In genomic region chr7:7171227-7172147, GRCm38 (mm10) we compare ENCODE assay signal across 8 mouse cellular contexts. TPM values are rescaled to one million over a fixed set of nuclear protein-coding genes. Genes with fewer than 3 reads are reported as not detected.
A peak's percentile ranks its signal among the peaks of the same experiment; 100 is the strongest.
DNase-seq lines count a peak whose midpoint lies in the region; ATAC-seq and TF ChIP-seq lines count a peak whose summit lies in the region.

Gene Zfp418 (plus strand): TSS chr7:7171330.

- no peak for TF ChIP-seq POLR2A in spleen, adult 2 months (IDR thresholded peaks at IDR 0.05; ENCODE audit: low read depth, low read length)

- peak within 1 kb of the TSS; percentile 70 for H3K4me2 ChIP-seq in heart, embryonic 12.5 days
- peak within 1 kb of the TSS; percentile 74 for H3K4me2 ChIP-seq in kidney, embryonic 16.5 days (replicated peaks; ENCODE audit: low read depth, low read length)
- H3K4me2 ChIP-seq in limb, embryonic 15.5 days: peak within 1 kb of the TSS; percentile 77
- H3K4me2 ChIP-seq in midbrain, embryonic 16.5 days (ENCODE audit: low read length): peak within 1 kb of the TSS; percentile 67

- peak; percentile 74 for DNase-seq in CD4-positive, CD25-positive, alpha-beta regulatory T cell, adult 2 months (ENCODE audit: low read depth, low spot score)
- peak; percentile 96 for DNase-seq in brain, adult 2 months (ENCODE audit: low read depth, low spot score)
- DNase-seq in spleen, adult 2 months (ENCODE audit: low read depth in 1 of 2, low spot score in 2 of 2): peak; percentile 22 to 33

- peak within 1 kb of the TSS; percentile 93 for H3K9ac ChIP-seq in heart, embryonic 12.5 days
- H3K9ac ChIP-seq in kidney, embryonic 16.5 days (replicated peaks; ENCODE audit: low read length): peak within 1 kb of the TSS; percentile 78
- peak within 1 kb of the TSS; percentile 62 for H3K9ac ChIP-seq in limb, embryonic 15.5 days
- peak within 1 kb of the TSS; percentile 72 for H3K9ac ChIP-seq in midbrain, embryonic 16.5 days (ENCODE audit: low read depth, low read length)

- 3% methylated on average over 26 of the region's 26 CpGs for WGBS in heart, embryonic 12.5 days
- under 1% methylated on average over 26 of the region's 26 CpGs for WGBS in kidney, embryonic 16.5 days
- WGBS in limb, embryonic 15.5 days: 2% methylated on average over 26 of the region's 26 CpGs
- WGBS in midbrain, embryonic 16.5 days: under 1% methylated on average over 26 of the region's 26 CpGs
- WGBS in spleen, adult 2 months: 3% methylated on average over 26 of the region's 26 CpGs

- peak within 1 kb of the TSS; percentile 97 for H3K4me3 ChIP-seq in heart, embryonic 12.5 days
- peak within 1 kb of the TSS; percentile 73 for H3K4me3 ChIP-seq in kidney, embryonic 16.5 days (ENCODE audit: low read length)
- H3K4me3 ChIP-seq in limb, embryonic 15.5 days: peak within 1 kb of the TSS; percentile 62
- peak within 1 kb of the TSS; percentile 58 for H3K4me3 ChIP-seq in midbrain, embryonic 16.5 days (ENCODE audit: low read depth, low read length)
- peak within 1 kb of the TSS; percentile 91 for H3K4me3 ChIP-seq in spleen, adult 2 months (ENCODE audit: extremely low read depth, insufficient read depth, insufficient read length)

- 0 out of 2 replicates have a peak within 1 kb of the TSS, but pooled peaks have one; percentile 16 for H3K27ac ChIP-seq in heart, embryonic 12.5 days (ENCODE audit: poor library complexity, severe bottlenecking)
- peak within 1 kb of the TSS; percentile 72 for H3K27ac ChIP-seq in kidney, embryonic 16.5 days (ENCODE audit: low read length)
- peak within 1 kb of the TSS; percentile 73 for H3K27ac ChIP-seq in limb, embryonic 15.5 days
- peak within 1 kb of the TSS; percentile 78 for H3K27ac ChIP-seq in midbrain, embryonic 16.5 days (ENCODE audit: low read length)
- no peak within 1 kb of the TSS for H3K27ac ChIP-seq in spleen, adult 2 months (ENCODE audit: insufficient read depth, low read length)

- no peaks in the 10 kb centered on the region for H3K9me3 ChIP-seq in heart, embryonic 12.5 days (replicated peaks)
- H3K9me3 ChIP-seq in kidney, embryonic 16.5 days (ENCODE audit: low read length): no peaks in the 10 kb centered on the region
- no peaks in the 10 kb centered on the region for H3K9me3 ChIP-seq in limb, embryonic 15.5 days
- no peaks in the 10 kb centered on the region for H3K9me3 ChIP-seq in midbrain, embryonic 16.5 days (replicated peaks; ENCODE audit: control insufficient read depth, low read length, poor library complexity, severe bottlenecking)

- ATAC-seq in erythroid progenitor cell, adult 5-6 weeks (replicated peaks; ENCODE audit: low FRiP score, poor library complexity, severe bottlenecking): peak; percentile 39; the same call in 1 of the 2 replicates
- peak; percentile 93 for ATAC-seq in heart, embryonic 12.5 days (ENCODE audit: insufficient number of reproducible peaks, low FRiP score)
- ATAC-seq in kidney, embryonic 16.5 days (ENCODE audit: low FRiP score, low TSS enrichment): peak; percentile 99
- peak; percentile 84 for ATAC-seq in limb, embryonic 15.5 days (ENCODE audit: insufficient number of reproducible peaks, low FRiP score, low TSS enrichment, low read depth)
- peak; percentile 99 for ATAC-seq in midbrain, embryonic 16.5 days

- H3K36me3 ChIP-seq in heart, embryonic 12.5 days: peaks cover 9% of the 10 kb centered on the region
- peaks cover 8% of the 10 kb centered on the region; the same call in 1 of the 2 replicates for H3K36me3 ChIP-seq in kidney, embryonic 16.5 days (ENCODE audit: insufficient read depth, low read length)
- H3K36me3 ChIP-seq in limb, embryonic 15.5 days: peaks cover 9% of the 10 kb centered on the region; the same call in 1 of the 2 replicates
- H3K36me3 ChIP-seq in midbrain, embryonic 16.5 days (ENCODE audit: control insufficient read depth, insufficient read depth, low read length): peaks cover 13% of the 10 kb centered on the region
- peaks cover 3% of the 10 kb centered on the region; the same call in 1 of the 2 replicates for H3K36me3 ChIP-seq in spleen, adult 2 months (ENCODE audit: control insufficient read depth, insufficient read depth, low read length)

- TF ChIP-seq CTCF in spleen, adult 2 months (IDR thresholded peaks at IDR 0.05; ENCODE audit: extremely low read depth, insufficient read depth, insufficient read length, insufficient replicate concordance): no peak

- H3K27me3 ChIP-seq in heart, embryonic 12.5 days (replicated peaks): no peaks in the 10 kb centered on the region
- no peaks in the 10 kb centered on the region for H3K27me3 ChIP-seq in kidney, embryonic 16.5 days (ENCODE audit: insufficient read depth, low read length)
- H3K27me3 ChIP-seq in limb, embryonic 15.5 days: no peaks in the 10 kb centered on the region
- no peaks in the 10 kb centered on the region for H3K27me3 ChIP-seq in midbrain, embryonic 16.5 days (ENCODE audit: control insufficient read depth, insufficient read depth, low read depth, low read length)
- H3K27me3 ChIP-seq in spleen, adult 2 months (ENCODE audit: control insufficient read depth, insufficient read depth, low read length): no peaks in the 10 kb centered on the region

- peaks cover 6% of the 10 kb centered on the region; the same call in 1 of the 2 replicates for H3K4me1 ChIP-seq in heart, embryonic 12.5 days (replicated peaks)
- peaks cover 4% of the 10 kb centered on the region; the same call in 1 of the 2 replicates for H3K4me1 ChIP-seq in kidney, embryonic 16.5 days (ENCODE audit: insufficient read depth, low read length)
- peaks cover 3% of the 10 kb centered on the region; the same call in 1 of the 2 replicates for H3K4me1 ChIP-seq in limb, embryonic 15.5 days
- peaks cover 6% of the 10 kb centered on the region for H3K4me1 ChIP-seq in midbrain, embryonic 16.5 days (ENCODE audit: control insufficient read depth, insufficient read depth, low read length)
- no peaks in the 10 kb centered on the region; the same call in 1 of the 2 replicates for H3K4me1 ChIP-seq in spleen, adult 2 months (ENCODE audit: control insufficient read depth, insufficient read depth, insufficient read length)

RNA-seq across cellular contexts. Expression of gene Zfp418, which starts in this region (rescaled TPM):
- 1.1 TPM in 1 of 2 replicates, not detected in the other for total RNA-seq in erythroid progenitor cell, adult 5-6 weeks (2015; ENCODE audit: low replicate concordance)
- not detected in 2 replicates for total RNA-seq in erythroid progenitor cell, adult 5-6 weeks (2017; ENCODE audit: low replicate concordance)
- 0.96 and 1.8 TPM in 2 replicates for polyA plus RNA-seq in heart, embryonic 12.5 days (2016; fragmentation: Nextera tagmentation; extraction: Ambion mirVana)
- 2.3 and 3.0 TPM in 2 replicates for polyA plus RNA-seq in kidney, embryonic 16.5 days (2015; fragmentation: Nextera tagmentation; extraction: Ambion mirVana)
- 2.2 and 2.9 TPM in 2 replicates for polyA plus RNA-seq in limb, embryonic 15.5 days (2015; fragmentation: Nextera tagmentation; extraction: Ambion mirVana)
- polyA plus RNA-seq in midbrain, embryonic 16.5 days (2015; fragmentation: Nextera tagmentation; extraction: Ambion mirVana): 3.5 TPM in 2 replicates
- 0.43 and 0.53 TPM in 2 replicates for polyA plus RNA-seq in spleen, adult 2 months (2012; rRNA removed)

Comparison
In these comparisons a context has a peak if more than half of its experiments do, and no peak if none do; other contexts are left out.
1. Peak in DNase-seq and H3K4me3 ChIP-seq in spleen, adult 2 months; RNA of the gene not detected or under 1 TPM.
2. DNase-seq: peak in every context shown above with its lines; median percentile 96 in brain, adult 2 months; 74 in CD4-positive, CD25-positive, alpha-beta regulatory T cell, adult 2 months; 28 in spleen, adult 2 months.
3. ATAC-seq: peak in every context shown above with its lines; median percentile 99 in kidney, embryonic 16.5 days; 99 in midbrain, embryonic 16.5 days; 93 in heart, embryonic 12.5 days; 84 in limb, embryonic 15.5 days; 39 in erythroid progenitor cell, adult 5-6 weeks.